ENCODE assay signal across 8 mouse cellular contexts in genomic region chr2:158733914-158734313, GRCm38 (mm10). TPM values are rescaled to one million over a fixed set of nuclear protein-coding genes. Genes with fewer than 3 reads are reported as not detected.
DNase-seq lines count a peak whose midpoint lies in the region; ATAC-seq and TF ChIP-seq lines count a peak whose summit lies in the region.

No protein-coding gene starts in this region.

- no peak overlapping the region for H3K4me2 ChIP-seq in forebrain, postnatal 0 days (ENCODE audit: low read depth)
- no peak overlapping the region for H3K4me2 ChIP-seq in forebrain, embryonic 12.5 days

- no peak overlapping the region for H3K9ac ChIP-seq in forebrain, postnatal 0 days
- no peak overlapping the region for H3K9ac ChIP-seq in forebrain, embryonic 12.5 days

- no peak for ATAC-seq in forebrain, postnatal 0 days
- ATAC-seq in forebrain, embryonic 12.5 days (ENCODE audit: low FRiP score) = no peak
- peak; percentile 70 for ATAC-seq in activated CD4-positive, CD25-positive, alpha-beta regulatory T cell, adult 4 months

- H3K27me3 ChIP-seq in forebrain, postnatal 0 days (ENCODE audit: insufficient read depth, low read length) = no peaks in the 10 kb centered on the region
- H3K27me3 ChIP-seq in forebrain, embryonic 12.5 days = no peaks in the 10 kb centered on the region

- no peak overlapping the region for H3K4me3 ChIP-seq in forebrain, postnatal 0 days (ENCODE audit: low read depth, low read length)
- H3K4me3 ChIP-seq in forebrain, embryonic 12.5 days (replicated peaks) = no peak overlapping the region

- no peak for DNase-seq in forebrain, postnatal 0 days
- DNase-seq in kidney, postnatal 36 days = peak; percentile 63
- peak; percentile 84 for DNase-seq in spleen, postnatal 36 days (ENCODE audit: low spot score in 2 of 2)
- no peak for DNase-seq in cerebellum, postnatal 4 days (ENCODE audit: low spot score in 2 of 2)
- DNase-seq in urinary bladder, postnatal 4 days (ENCODE audit: low spot score in 2 of 2) = no peak
- no peak for DNase-seq in gastrocnemius, postnatal 10 days

- H3K36me3 ChIP-seq in forebrain, postnatal 0 days (ENCODE audit: insufficient read depth) = no peaks in the 10 kb centered on the region
- H3K36me3 ChIP-seq in forebrain, embryonic 12.5 days (replicated peaks) = no peaks in the 10 kb centered on the region

- 0 out of 2 replicates have a peak, but pooled peaks cover 4% of the 10 kb centered on the region for H3K4me1 ChIP-seq in forebrain, postnatal 0 days (ENCODE audit: insufficient read depth)
- H3K4me1 ChIP-seq in forebrain, embryonic 12.5 days = peaks cover 7% of the 10 kb centered on the region; the same call in 1 of the 2 replicates

- peak overlapping the region; percentile 45; the same call in 1 of the 2 replicates for H3K27ac ChIP-seq in forebrain, postnatal 0 days (ENCODE audit: low read depth, low read length)
- no peak overlapping the region for H3K27ac ChIP-seq in forebrain, embryonic 12.5 days

- H3K9me3 ChIP-seq in forebrain, postnatal 0 days (ENCODE audit: low read length) = no peaks in the 10 kb centered on the region
- no peaks in the 10 kb centered on the region for H3K9me3 ChIP-seq in forebrain, embryonic 12.5 days

- WGBS in forebrain, postnatal 0 days = 87% methylated on average over 6 of the region's 6 CpGs
- 93% methylated on average over 6 of the region's 6 CpGs for whole genome bisulfite sequencing in forebrain, embryonic 12.5 days

- TF ChIP-seq CTCF in forebrain, postnatal 0 days (IDR thresholded peaks at IDR 0.05; ENCODE audit: low read depth) = no peak

RNA-seq across cellular contexts. Expression of gene Fam83d, which starts 34.0 kb away (rescaled TPM):
- total RNA-seq in forebrain, postnatal 0 days (2014; rRNA removed) = 5.8 and 6.3 TPM in 2 replicates
- polyA plus RNA-seq in forebrain, postnatal 0 days (2015; fragmentation: Nextera tagmentation; extraction: Ambion mirVana) = 5.4 and 5.7 TPM in 2 replicates
- polyA plus RNA-seq in forebrain, embryonic 12.5 days (2016; fragmentation: Nextera tagmentation; extraction: Ambion mirVana) = 50.9 and 51.0 TPM in 2 replicates
- under 1 TPM; 0.77 to 0.96 TPM for polyA plus RNA-seq in activated CD4-positive, CD25-positive, alpha-beta regulatory T cell, adult 4 months (2017; shearing (Covaris generic))
- total RNA-seq in gastrocnemius, postnatal 10 days (2021) = 10 to 100 TPM in 1 of 2 experiments, 1 to 10 TPM in 1; 8.6 to 10.4 TPM

Comparison
In these comparisons a context has a peak if more than half of its experiments do, and no peak if none do; other contexts are left out.
1. DNase-seq: peak in kidney, postnatal 36 days (2 of 2) and spleen, postnatal 36 days (2 of 2); none in forebrain, postnatal 0 days (single experiment), cerebellum, postnatal 4 days (0 of 2), urinary bladder, postnatal 4 days (0 of 2) and gastrocnemius, postnatal 10 days (single experiment).